Mouse (Mus musculus): ENCODE measurements at regions not wholly inside any gene's neighbourhood (a gene's known extent, or its start where the extent isn't known, plus 50 kb on each side); places are given as distances from the start of the nearest gene placed in this dataset.
"Not testable (repeated sequence)": the region's sequence is repeated elsewhere in the genome, so short reads cannot be mapped to it uniquely, and the experiment has no call there.

DNA sequence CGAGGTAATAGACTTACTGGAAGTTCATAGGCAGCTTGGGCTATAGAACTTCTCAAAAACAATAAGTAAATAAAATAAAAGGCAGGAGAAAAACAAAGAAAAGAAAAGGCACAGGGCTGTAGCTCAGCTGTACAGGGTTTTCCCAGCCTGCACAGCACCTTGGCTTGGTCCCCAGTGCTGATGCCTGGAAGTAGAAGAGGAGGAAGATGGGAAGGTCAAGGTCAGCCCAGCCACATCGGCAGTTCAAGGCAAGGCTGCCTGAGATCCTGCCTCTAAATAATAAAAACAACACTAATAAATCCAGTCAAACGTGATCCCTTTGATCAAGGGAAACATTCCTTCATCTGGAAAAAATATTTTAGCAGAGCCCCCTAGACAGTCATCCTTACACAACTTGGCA lies 103.1 kb downstream of the Cenpf start:
- DNase-seq (ENCODE audit: low read depth, low spot score) = no peak

DNA sequence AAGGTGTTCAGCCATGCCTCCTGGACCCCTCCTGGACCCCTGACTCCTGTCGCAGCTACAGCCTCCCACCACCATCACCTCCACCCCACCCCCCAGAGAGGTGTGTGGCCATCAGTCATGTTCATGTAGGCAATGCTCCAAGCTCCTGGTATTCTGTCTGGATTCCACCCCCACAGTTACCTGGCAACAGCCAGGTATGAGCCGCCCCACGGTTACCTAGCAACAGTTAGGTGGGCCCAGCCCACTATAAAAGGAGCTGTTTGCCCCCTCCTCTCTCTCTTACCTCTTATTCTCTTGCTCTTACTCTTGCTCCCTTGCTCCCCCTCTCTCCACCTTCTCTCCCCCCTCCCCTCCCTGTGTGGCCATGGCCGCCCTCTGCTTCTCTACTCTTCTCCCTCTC lies 106.5 kb downstream of the Cenpf start:
- no peak for DNase-seq (ENCODE audit: low read depth, low spot score)

GRCm38 (mm10) chr1:189579358-189579757 lies 108.5 kb downstream of the Cenpf start:
- DNase-seq (ENCODE audit: low read depth, low spot score) = peak; percentile 68

GRCm38 (mm10) chr1:189576311-189577002 lies 111.4 kb downstream of the Cenpf start:
- DNase-seq (ENCODE audit: low read depth, low spot score) = no peak

- no peak for DNase-seq (ENCODE audit: low read depth, low spot score)
Measured at GRCm38 (mm10) chr1:189575525-189576240, 112.2 kb downstream of the Cenpf start.

DNA sequence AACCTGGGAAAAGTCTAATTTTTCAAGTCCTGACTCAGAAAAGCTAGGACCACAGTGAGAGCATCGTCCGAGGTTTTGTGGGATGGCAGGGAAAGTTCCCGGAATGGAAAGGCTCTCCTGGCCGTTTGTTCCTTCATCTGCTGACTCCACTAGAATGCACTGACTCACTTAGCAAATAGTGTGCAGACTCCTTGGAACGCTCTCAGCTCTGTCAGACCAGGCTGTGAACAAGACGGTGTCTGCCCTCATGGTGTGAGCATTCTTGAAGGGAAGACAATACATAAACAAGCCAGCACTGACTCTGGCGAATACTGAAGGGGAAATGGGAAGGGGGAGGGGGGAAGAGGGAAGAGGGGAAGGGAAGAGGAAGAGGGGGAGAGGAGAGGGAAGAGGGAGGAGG lies 121.4 kb downstream of the Cenpf start:
- peak; percentile 47 for DNase-seq (ENCODE audit: low read depth, low spot score)

DNA sequence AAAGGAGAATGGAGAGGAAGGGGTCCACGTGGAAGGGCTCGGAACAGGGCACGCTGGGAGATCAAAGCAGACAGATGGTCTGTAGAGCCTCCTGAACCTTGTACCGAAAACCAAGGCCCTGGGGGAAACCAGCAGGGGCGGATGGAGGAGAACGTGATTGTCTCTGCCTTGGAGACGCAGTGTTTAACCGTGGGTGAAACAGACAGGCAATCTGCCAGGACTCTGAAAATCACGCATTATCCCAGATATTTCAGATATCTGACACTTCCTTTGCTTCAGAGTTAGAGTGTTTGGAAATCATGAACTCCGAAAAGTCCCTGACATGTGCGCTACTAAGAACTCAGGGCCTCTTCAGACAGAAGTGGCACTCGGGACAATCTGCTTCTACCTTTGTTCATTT lies 126.1 kb downstream of the Cenpf start:
- DNase-seq (ENCODE audit: low read depth, low spot score) = no peak

GRCm38 (mm10) chr1:189560576-189560975 lies 127.3 kb downstream of the Cenpf start:
- no peak for DNase-seq (ENCODE audit: low read depth, low spot score)

DNA sequence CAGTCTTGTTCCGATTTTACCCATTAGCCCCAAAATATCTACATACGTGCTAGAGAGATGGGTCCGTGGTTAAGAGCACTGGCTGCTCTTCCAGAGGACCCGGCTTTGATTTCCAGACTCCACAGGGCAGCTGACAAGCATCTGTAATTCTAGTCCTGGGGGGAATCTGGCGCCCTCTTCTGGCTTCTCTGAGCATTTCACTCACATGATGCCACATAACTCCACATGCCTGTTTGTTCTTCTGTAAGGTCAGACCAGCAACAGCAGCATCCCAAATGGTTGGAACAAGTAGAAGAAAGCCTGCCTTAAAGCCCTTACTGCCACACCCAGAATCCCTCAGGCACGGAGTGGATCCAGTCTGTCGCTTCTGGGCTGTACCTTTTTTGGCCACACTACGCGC lies 137.0 kb downstream of the Cenpf start:
- peak; percentile 24 for DNase-seq (ENCODE audit: low read depth, low spot score)

DNA sequence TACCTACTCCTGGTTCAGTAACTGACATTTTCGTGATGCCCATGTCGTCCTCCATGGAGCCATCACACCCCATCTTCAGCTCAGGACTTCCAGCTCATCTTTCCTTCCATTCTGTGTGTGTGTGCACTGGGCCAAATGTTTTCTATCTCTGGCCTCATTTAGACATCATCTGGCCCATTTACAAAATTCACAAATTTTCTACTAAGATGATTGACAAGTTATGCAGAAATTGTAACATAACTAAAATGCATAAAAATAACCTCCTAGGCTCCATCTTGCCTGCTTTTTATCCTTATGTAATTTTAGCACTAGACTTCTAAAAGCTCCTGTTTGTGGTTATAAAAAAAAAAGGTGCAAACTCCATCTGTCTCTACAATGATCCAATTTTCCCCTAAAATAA lies 130.8 kb upstream of the Kcnk2 start:
- DNase-seq (ENCODE audit: low read depth, low spot score) = no peak

DNA sequence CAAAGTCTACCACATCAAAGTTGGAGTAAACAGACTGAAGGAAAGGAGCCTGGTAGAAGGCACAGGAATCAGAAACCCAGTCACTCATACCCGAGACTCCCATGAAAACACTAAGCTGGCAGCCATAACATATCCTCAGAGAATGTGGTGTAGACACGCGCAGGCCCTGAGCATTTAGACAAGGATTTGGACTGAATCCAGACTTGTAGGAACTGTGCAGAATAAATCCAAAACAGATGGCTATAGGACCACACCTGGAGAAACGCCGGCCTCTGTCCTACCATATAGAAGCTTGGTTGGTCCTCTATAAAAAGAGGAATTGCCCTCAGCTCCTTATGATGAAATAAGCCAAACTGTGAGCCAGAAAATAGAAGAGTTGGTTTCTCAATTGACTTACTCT lies 124.3 kb upstream of the Kcnk2 start:
- DNase-seq (ENCODE audit: low read depth, low spot score) = no peak

DNA sequence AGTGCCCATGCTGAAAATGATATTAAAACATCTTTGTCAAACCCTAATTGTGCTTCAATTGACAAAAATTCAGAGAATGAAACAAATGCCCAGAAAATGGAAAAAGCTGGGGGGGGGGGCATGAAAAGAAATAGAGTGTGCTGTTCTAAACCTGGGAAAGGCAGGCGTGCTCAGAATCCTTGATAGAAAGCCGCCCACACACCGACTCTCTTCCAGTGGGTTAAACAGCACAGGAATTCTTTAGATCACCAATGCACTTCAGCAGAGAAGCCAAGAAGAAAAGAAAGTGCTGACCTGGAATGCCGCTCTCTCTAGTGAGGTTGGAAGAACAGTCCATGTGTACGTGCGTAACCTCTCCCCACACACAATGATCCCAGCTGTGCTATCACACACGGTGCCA lies 113.4 kb upstream of the Kcnk2 start:
- DNase-seq (ENCODE audit: low read depth, low spot score) = no peak

DNA sequence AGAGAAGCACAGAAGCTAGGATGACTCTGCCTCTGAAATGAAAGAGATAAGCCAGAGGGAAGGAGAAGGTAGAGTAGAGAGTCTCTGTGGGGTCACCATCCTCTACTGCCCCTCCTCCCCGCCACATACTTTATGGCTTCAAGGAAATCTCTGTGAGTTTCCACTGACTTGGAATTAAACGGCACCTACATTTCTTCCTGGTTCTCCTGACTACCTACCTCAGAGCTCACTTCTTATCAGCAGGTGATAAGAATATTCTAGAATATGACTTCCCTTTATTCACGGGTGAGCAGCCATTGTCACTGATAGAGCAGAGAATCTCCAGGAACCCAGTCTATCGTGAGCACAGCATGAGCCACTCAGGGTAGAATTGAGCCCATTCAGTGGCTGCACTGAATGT lies 111.3 kb upstream of the Kcnk2 start:
- DNase-seq (ENCODE audit: low read depth, low spot score) = no peak

- DNase-seq (ENCODE audit: low read depth, low spot score) = not testable (repeated sequence)
Measured at GRCm38 (mm10) chr1:189507301-189507700, 105.2 kb upstream of the Kcnk2 start.

DNA sequence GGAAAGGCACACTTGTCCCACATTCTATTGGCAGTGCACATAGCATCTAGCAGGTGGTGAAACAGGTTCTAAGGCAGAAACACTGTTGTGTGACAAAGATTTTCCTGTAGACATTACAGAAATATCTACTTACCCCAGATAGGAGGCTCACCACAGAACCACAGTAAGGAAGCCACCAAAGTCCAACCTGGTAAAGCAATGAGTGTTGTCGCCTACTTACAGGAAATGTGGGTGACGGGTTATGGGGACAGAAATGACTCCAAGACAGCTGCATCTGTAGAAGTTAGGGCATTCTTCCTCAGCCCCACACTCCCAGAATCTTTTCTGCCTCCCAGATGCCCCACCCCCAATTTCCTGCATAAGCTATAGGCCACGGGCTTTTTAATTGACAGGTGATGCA lies 97.6 kb upstream of the Kcnk2 start:
- no peak for DNase-seq (ENCODE audit: low read depth, low spot score)

DNA sequence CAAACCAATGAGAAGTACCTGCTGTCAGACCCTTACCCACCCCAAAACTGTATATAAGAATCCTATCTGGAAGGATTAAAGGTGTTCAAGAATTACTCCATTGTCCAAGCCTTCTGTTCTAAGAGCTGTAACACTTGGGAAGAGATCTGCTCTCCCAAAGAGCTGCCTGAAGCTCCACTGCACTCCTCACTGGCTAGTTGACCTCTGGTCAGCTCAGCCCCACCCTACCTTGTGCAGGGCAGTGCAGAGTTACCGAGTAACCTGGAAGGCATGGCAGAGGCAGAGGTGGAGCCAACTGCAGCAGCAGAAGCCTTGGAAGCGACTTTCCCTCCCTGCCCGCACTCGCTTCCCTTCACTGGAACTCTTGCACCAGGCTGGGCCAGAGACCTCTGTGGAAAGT lies 97.1 kb upstream of the Kcnk2 start:
- no peak for DNase-seq (ENCODE audit: low read depth, low spot score)

GRCm38 (mm10) chr1:189497031-189497430 lies 95.0 kb upstream of the Kcnk2 start:
- DNase-seq (ENCODE audit: low read depth, low spot score) = no peak

DNA sequence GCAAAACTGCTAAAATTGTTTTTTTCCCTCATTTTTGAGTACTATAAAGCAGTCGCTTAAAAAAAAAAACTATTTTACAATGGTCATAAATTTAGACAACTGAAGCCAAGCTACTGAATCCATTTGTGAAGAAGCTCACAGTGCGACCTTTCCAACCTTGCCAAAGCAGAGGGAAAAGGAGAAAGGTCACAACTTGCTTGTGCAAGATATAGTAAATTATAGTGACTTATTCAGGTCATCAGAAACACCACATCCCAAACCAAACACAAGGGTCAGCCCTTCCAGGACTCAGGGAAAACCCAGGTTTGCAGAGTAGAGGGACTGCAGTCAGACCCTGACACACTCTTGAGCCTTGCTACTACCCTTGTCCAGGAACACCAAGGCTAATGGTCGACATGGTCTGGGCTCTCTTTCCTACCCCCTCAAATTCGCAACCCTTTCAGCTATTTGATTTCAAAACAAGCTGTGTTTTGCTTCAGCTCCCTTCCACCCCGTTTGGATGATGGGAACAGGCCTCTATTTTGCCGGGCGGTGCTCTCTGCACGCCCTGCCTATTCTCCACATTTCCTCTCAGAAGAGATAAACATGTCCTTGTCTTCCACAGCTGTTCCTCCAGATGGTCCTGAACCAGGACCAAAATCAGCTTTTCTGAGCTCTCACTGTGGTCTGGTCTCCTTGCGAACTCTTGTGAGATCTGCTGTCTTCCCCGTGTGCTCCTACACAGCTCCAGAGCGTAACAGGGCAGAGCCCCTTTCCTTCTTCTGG lies 93.5 kb upstream of the Kcnk2 start:
- DNase-seq (ENCODE audit: low read depth, low spot score) = no peak

- no peak for DNase-seq (ENCODE audit: low read depth, low spot score)
Measured at GRCm38 (mm10) chr1:189494896-189495295, 92.8 kb upstream of the Kcnk2 start.

DNA sequence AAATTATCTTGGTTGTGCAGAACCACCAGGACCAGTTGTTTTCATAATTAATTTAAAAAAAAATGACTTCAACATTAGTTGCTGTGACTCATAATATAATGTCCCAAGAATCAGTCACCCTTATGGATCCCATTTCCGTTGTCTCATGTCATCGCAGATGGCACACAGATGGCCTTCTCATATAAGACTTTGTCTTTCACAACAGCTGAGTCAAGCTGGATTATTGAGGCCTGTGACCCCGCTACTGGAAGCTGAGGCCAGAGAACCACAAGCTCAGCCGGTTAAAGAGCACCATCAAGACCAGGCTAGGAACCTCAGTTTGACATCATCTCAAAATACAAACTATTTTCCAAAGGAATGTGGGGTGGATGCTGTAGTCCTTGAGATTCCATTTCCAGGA lies 83.3 kb upstream of the Kcnk2 start:
- no peak for DNase-seq (ENCODE audit: low read depth, low spot score)

DNA sequence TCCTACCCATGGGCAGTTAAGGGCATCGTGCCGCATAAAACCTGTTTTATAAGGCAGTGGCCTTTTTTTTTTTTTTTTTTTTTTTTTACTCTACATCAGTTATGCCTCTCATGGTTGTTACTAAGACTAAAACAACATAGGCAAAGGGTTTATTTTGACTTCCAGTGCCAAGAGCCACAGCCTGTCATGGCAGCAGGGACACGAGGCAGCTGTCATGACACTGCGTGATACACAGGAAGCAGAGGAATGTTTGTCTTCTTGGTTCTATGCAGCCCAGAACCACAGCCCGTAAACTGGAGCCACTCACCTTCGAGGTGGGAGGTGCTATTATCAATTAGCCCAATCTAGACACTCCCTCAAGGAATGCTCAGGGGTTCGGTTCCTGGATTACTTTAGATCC lies 81.3 kb upstream of the Kcnk2 start:
- DNase-seq (ENCODE audit: low read depth, low spot score) = no peak

DNA sequence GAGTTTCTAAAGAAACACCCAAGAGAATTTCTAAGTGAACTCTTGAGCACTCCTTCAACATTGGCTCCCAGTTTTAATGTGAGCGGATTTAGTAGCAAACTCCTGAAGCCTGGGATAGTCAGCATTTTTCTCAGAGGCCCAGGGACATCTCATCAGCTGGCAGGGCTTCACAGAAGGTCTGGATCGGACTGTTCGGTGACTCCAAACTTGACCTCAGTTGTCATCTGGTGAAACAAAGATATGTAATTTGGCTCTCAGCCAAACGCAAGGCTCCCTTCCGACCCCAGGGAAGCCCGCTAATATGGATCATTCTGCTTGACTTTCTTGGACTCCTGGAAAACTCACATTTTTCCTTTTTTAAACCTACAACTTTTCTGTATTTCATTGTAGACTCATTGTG lies 76.0 kb upstream of the Kcnk2 start:
- no peak for DNase-seq (ENCODE audit: low read depth, low spot score)

DNA sequence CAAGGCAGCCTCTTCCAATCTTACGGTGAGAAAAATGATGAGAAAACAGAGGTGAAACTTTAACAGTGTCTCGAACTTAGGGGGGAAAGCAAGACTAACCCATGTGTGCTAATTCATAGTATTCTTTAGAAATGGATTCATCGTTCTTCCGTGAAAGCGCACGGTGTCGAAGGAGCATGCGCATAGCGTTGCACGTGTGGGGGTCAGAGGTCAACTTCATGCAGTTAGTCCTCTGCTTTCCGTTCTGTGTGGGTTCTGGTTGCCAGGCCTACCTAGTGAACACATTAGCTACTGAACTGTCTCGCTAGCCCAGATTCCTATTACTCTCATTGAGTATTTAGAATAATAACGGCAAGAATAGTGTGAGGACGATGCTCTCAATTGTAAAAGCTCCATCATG lies 74.7 kb upstream of the Kcnk2 start:
- DNase-seq (ENCODE audit: low read depth, low spot score) = no peak
